Mouse (Mus musculus) bone marrow, adult 2 months (tissue): ENCODE results near the gene Pxt1.

Experiments
- CTCF ChIP-seq: fragments of 200-500 bp; IDR thresholded peaks from 2 replicates; pipeline ENCODE4 v1.5.1; 2011; ENCODE audit warnings: low read length, control low read depth; ENCODE audit not compliant: control insufficient read depth, insufficient read depth
- POLR2A ChIP-seq: fragments of 200-500 bp; IDR thresholded peaks from 2 replicates; pipeline ENCODE4 v1.6.1; 2011; ENCODE audit warnings: low read depth, mild to moderate bottlenecking, control low read depth, low read length, borderline replicate concordance; ENCODE audit not compliant: control insufficient read depth

GRCm38 (mm10) chr17:28954416-28954815 lies 10.8 kb upstream of the Pxt1 start:
- TF ChIP-seq CTCF = no peak
- TF ChIP-seq POLR2A = no peak
